Mouse (Mus musculus) midbrain, embryonic 15.5 days (tissue): ENCODE measurements around the gene Pcp4l1. TPM values are rescaled to one million over a fixed set of nuclear protein-coding genes. Genes with fewer than 3 reads are reported as not detected.
"Not testable (repeated sequence)": the region's sequence is repeated elsewhere in the genome, so short reads cannot be mapped to it uniquely, and the experiment has no call there.

Experiments used
- ATAC-seq: fragments of 200-750 bp; cut with Nextera tagmentation; replicated peaks from 2 replicates; pipeline ENCODE4 v1.8.0; 2017; ENCODE audit warnings: moderate TSS enrichment
- H3K27ac ChIP-seq: fragments of 300-500 bp; sonication (generic); 2 replicates; pipeline ENCODE4 v1.5.1; 2015; ENCODE audit warnings: mild to moderate bottlenecking, inconsistent platforms
- H3K27me3 ChIP-seq: fragments of 300-500 bp; sonication (generic); replicated peaks from 2 replicates; pipeline ENCODE4 v1.6.1; 2015; ENCODE audit warnings: inconsistent platforms
- H3K36me3 ChIP-seq: fragments of 300-500 bp; sonication (generic); replicated peaks from 2 replicates; pipeline ENCODE4 v1.6.1; 2015; ENCODE audit warnings: inconsistent platforms
- H3K4me1 ChIP-seq: fragments of 300-500 bp; sonication (generic); 2 replicates; pipeline ENCODE4 v1.6.1; 2015; ENCODE audit warnings: inconsistent platforms
- H3K4me2 ChIP-seq: fragments of 300-500 bp; sonication (generic); 2 replicates; pipeline ENCODE4 v1.6.1; 2015; ENCODE audit warnings: inconsistent platforms, mild to moderate bottlenecking, moderate library complexity
- H3K4me3 ChIP-seq: fragments of 300-500 bp; sonication (generic); 2 replicates; pipeline ENCODE4 v1.5.1; 2015; ENCODE audit warnings: mild to moderate bottlenecking, inconsistent platforms
- H3K9ac ChIP-seq: fragments of 300-500 bp; sonication (generic); 2 replicates; pipeline ENCODE4 v1.6.1; 2015; ENCODE audit warnings: mild to moderate bottlenecking, inconsistent platforms
- H3K9me3 ChIP-seq: fragments of 300-500 bp; sonication (generic); 2 replicates; pipeline ENCODE4 v1.6.1; 2016; ENCODE audit warnings: inconsistent platforms
- WGBS: fragments of 180-500 bp; shearing (Covaris S2); methylation state at CpG from one replicate; pipeline ENCODE4 v1.1.7; 2015; ENCODE audit warnings: mixed read lengths; 5-methylcytosine and 5-hydroxymethylcytosine counted together
- polyA plus RNA-seq: library from polyadenylated mRNA; unstranded; fragments of >200 nt; fragmentation: Nextera tagmentation; extraction: Ambion mirVana; gene quantifications from 2 replicates; pipeline ENCODE4 v1.2.1, GENCODE M21; 2015

Gene Pcp4l1
- 17.9 and 19.4 TPM in 2 replicates for polyA plus RNA-seq

DNA sequence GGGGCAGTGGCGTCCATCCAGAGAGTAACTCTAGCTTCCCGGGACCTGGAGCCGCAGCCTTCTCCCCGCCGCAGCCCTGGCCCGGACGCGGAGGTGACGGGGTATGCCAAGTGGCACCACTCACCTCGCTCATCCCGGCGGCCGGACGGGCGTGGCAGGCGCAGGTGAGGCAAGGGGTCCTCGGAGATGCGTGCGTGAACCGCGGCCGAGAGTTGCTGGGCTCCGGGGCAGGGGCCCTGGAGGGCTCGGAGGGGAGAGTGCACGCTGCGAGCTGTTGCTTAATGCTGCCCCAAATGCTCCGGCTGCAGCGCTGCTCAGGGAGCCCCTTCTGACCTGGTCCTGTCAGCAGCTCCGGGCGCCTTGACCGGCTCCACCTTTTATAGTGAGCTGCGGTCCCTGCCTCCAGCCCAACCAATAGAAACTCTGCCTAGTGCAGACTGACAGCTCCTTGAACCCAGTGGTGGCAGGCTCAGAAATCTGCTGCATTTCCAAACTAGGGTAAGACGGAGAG is at the start of gene Pcp4l1:
Gene Pcp4l1, minus strand, starts transcription at position 382 of the 511 bp plus-strand sequence.
- H3K4me3 ChIP-seq = peak within 1 kb of the TSS; percentile 49
- peak within 1 kb of the TSS; percentile 86 for H3K4me2 ChIP-seq
- H3K4me1 ChIP-seq = peaks cover 36% of the 10 kb centered on the region
- H3K9ac ChIP-seq = peak within 1 kb of the TSS; percentile 36
- H3K27ac ChIP-seq = no peak within 1 kb of the TSS
- H3K36me3 ChIP-seq = no peaks in the 10 kb centered on the region
- under 1% methylated on average over 33 of the region's 33 CpGs for WGBS
- peaks cover 10% of the 10 kb centered on the region for H3K27me3 ChIP-seq
- peak; percentile 88 for ATAC-seq
- H3K9me3 ChIP-seq = no peaks in the 10 kb centered on the region

DNA sequence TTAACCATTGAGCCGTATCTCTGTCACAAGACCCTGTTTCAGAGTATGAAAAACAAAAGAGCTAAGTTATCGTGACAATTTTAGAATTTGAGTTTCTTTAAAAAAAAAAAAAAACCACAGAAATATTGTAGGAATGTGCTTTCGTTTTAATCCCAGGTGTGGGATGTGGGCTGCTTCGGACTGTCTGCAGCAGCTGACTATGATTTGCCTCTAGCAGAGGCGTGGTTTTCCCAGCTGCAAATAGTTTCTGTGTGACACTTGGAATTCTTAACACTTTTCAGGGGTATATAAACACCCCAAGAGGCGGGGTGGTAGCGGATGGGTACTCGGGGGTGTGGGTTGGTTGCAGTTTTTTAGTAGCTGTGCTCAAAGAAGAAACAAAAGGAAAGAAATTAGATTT is 49.3 kb upstream of the Pcp4l1 start:
- peaks cover 28% of the 10 kb centered on the region for H3K4me1 ChIP-seq
- no peak overlapping the region for H3K4me3 ChIP-seq
- no peak overlapping the region for H3K9ac ChIP-seq
- no peak for ATAC-seq
- no peak overlapping the region for H3K27ac ChIP-seq
- WGBS = 96% methylated on average over 8 of the region's 8 CpGs
- H3K4me2 ChIP-seq = no peak overlapping the region
- no peaks in the 10 kb centered on the region for H3K9me3 ChIP-seq
- peaks cover 10% of the 10 kb centered on the region; the same call in 1 of the 2 replicates for H3K36me3 ChIP-seq
- H3K27me3 ChIP-seq = no peaks in the 10 kb centered on the region

DNA sequence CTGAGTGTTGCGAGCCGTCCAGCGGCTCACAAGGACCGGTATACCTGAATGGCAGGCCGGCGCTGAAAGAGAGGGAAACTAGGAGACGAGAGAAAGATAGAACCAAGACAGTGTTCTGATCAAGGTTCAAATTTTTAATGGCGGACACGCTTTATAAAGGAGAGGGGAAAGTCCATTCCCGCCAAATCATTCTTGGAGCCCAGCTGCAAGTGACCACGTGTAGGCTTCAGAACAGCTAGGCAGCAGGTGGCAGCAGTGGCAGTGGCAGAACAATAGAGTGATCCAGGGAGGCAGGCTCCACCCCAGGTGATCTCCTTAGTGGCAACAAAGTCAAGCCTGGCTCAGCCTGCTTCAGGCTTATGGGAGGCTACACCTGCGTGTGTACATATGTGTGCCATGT is 45.9 kb upstream of the Pcp4l1 start:
- not testable (repeated sequence) for ATAC-seq, H3K27me3 ChIP-seq, H3K4me2 ChIP-seq, H3K4me3 ChIP-seq, H3K9me3 ChIP-seq, H3K27ac ChIP-seq, H3K9ac ChIP-seq
- WGBS = 86% methylated on average over 12 of the region's 12 CpGs
- Histone ChIP-seq H3K36me3 (peaks cover 38% of the 10 kb centered on the region; the same call in 1 of the 2 replicates), H3K4me1 (peaks cover 15% of the 10 kb centered on the region)

DNA sequence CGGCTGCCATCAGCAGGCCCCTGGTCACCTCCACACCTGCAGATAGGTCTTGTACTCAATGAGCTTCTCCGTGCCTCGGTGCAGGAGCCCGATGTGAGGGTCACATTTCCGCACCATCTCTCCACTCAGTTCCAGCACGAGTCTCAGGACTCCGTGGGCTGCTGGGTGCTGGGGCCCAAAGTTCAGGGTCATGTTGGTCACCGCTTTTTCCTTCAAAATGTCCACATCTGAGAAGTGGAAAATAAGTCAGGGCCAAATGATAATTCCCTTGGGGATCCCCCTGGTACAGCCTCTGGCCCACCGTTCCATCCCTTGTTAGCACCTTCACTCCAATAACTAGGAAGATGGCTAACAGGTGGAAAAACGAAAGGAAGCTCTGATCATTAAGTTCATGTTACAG is 44.8 kb upstream of the Pcp4l1 start:
- Histone ChIP-seq H3K4me2 (no peak overlapping the region), H3K4me1 (peaks cover 9% of the 10 kb centered on the region), H3K4me3 (no peak overlapping the region), H3K27ac (no peak overlapping the region), H3K36me3 (peaks cover 46% of the 10 kb centered on the region; the same call in 1 of the 2 replicates), H3K27me3 (no peaks in the 10 kb centered on the region), H3K9ac (no peak overlapping the region), H3K9me3 (no peaks in the 10 kb centered on the region)
- WGBS = 93% methylated on average over 10 of the region's 10 CpGs
- ATAC-seq = no peak

GRCm38 (mm10) chr1:171239992-171240744 is 44.1 kb upstream of the Pcp4l1 start:
- H3K9me3 ChIP-seq = no peaks in the 10 kb centered on the region
- H3K4me2 ChIP-seq = no peak overlapping the region
- 85% methylated on average over 15 of the region's 15 CpGs for WGBS
- no peak overlapping the region for H3K4me3 ChIP-seq
- ATAC-seq = no peak
- H3K27ac ChIP-seq = no peak overlapping the region
- H3K9ac ChIP-seq = no peak overlapping the region
- H3K27me3 ChIP-seq = no peaks in the 10 kb centered on the region
- H3K4me1 ChIP-seq = 0 out of 2 replicates have a peak, but pooled peaks cover 3% of the 10 kb centered on the region
- H3K36me3 ChIP-seq = peaks cover 52% of the 10 kb centered on the region

DNA sequence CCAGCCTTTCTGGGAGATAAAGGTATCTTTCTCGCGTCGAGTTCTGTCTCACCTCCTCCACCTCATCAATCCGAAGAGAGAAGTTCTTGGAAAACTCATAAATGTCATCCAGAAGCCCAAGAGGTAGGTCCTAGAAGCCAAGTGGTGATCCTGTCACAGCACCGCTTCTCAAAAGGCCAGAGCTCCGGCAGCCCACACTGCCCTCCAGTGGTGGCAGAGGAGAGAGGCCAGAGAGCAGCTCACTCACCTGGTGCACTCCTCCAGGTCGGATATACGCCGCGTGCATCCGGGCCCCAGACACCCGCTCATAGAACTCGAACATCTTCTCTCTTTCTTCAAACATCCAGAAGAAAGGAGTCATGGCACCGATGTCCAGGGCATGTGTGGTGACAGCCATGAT is 42.4 kb upstream of the Pcp4l1 start:
- ATAC-seq = 0 out of 2 replicates have a peak, but pooled peaks have one; percentile 48
- H3K36me3 ChIP-seq = peaks cover 69% of the 10 kb centered on the region
- no peak overlapping the region for H3K4me2 ChIP-seq
- H3K9ac ChIP-seq = no peak overlapping the region
- no peaks in the 10 kb centered on the region for H3K27me3 ChIP-seq
- WGBS = 68% methylated on average over 14 of the region's 14 CpGs
- H3K4me1 ChIP-seq = 0 out of 2 replicates have a peak, but pooled peaks cover 3% of the 10 kb centered on the region
- no peak overlapping the region for H3K27ac ChIP-seq
- no peak overlapping the region for H3K4me3 ChIP-seq
- H3K9me3 ChIP-seq = no peaks in the 10 kb centered on the region

DNA sequence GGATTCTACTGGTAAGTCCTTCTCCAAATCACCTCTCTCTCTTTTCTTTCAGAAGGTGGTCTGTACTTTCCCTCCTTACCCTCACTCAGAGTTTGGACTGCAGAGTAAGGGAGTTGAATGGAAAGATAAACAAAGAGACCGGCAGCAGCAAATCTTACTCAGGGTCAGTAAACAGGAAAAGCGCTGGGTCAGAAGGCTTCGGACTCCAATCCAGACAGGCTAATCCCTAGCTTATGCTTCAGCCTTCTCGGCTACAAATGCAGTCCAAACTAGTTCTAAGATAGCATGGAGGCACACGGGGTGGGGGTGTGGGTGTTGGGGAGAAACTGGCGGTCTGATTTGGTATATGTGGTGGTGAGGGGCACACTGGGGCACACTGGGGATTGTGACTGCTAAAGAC is 41.4 kb upstream of the Pcp4l1 start:
- H3K27ac ChIP-seq = no peak overlapping the region
- no peaks in the 10 kb centered on the region for H3K9me3 ChIP-seq
- no peak overlapping the region for H3K9ac ChIP-seq
- WGBS = 80% methylated on average over 6 of the region's 6 CpGs
- H3K27me3 ChIP-seq = no peaks in the 10 kb centered on the region
- 0 out of 2 replicates have a peak, but pooled peaks cover 3% of the 10 kb centered on the region for H3K4me1 ChIP-seq
- no peak overlapping the region for H3K4me3 ChIP-seq
- no peak for ATAC-seq
- no peak overlapping the region for H3K4me2 ChIP-seq
- peaks cover 67% of the 10 kb centered on the region for H3K36me3 ChIP-seq

GRCm38 (mm10) chr1:171235791-171236190 is 39.7 kb upstream of the Pcp4l1 start:
- Histone ChIP-seq H3K36me3 (peaks cover 63% of the 10 kb centered on the region), H3K4me1 (0 out of 2 replicates have a peak, but pooled peaks cover 3% of the 10 kb centered on the region), H3K4me2 (no peak overlapping the region), H3K9me3 (no peaks in the 10 kb centered on the region), H3K9ac (no peak overlapping the region), H3K27ac (no peak overlapping the region), H3K4me3 (no peak overlapping the region), H3K27me3 (no peaks in the 10 kb centered on the region)
- ATAC-seq = no peak
- 88% methylated on average over 4 of the region's 4 CpGs for WGBS

GRCm38 (mm10) chr1:171234538-171234937 is 38.5 kb upstream of the Pcp4l1 start:
- Histone ChIP-seq H3K4me2 (no peak overlapping the region), H3K9me3 (no peaks in the 10 kb centered on the region), H3K9ac (no peak overlapping the region), H3K4me1 (no peaks in the 10 kb centered on the region), H3K27ac (no peak overlapping the region), H3K27me3 (no peaks in the 10 kb centered on the region), H3K4me3 (no peak overlapping the region), H3K36me3 (peaks cover 52% of the 10 kb centered on the region)
- no peak for ATAC-seq
- WGBS = 95% methylated on average over 4 of the region's 4 CpGs

- no peak for ATAC-seq
- no peak within 1 kb of the TSS for H3K4me2 ChIP-seq
- H3K27ac ChIP-seq = no peak within 1 kb of the TSS
- WGBS = 95% methylated on average over 14 of the region's 14 CpGs
- peaks cover 52% of the 10 kb centered on the region for H3K36me3 ChIP-seq
- no peaks in the 10 kb centered on the region for H3K4me1 ChIP-seq
- no peak within 1 kb of the TSS for H3K4me3 ChIP-seq
- no peaks in the 10 kb centered on the region for H3K27me3 ChIP-seq
- H3K9me3 ChIP-seq = no peaks in the 10 kb centered on the region
- H3K9ac ChIP-seq = no peak within 1 kb of the TSS
These were observed 38.1 kb upstream of the Pcp4l1 start, which contains the start of gene Fcer1g for GRCm38 (mm10) chr1:171234126-171234525. TSS of gene Fcer1g (minus strand) at chr1:171234365.

- ATAC-seq = no peak
- Histone ChIP-seq H3K27me3 (no peaks in the 10 kb centered on the region), H3K4me1 (no peaks in the 10 kb centered on the region), H3K4me2 (no peak overlapping the region), H3K27ac (no peak overlapping the region), H3K9ac (no peak overlapping the region), H3K4me3 (no peak overlapping the region), H3K9me3 (no peaks in the 10 kb centered on the region), H3K36me3 (peaks cover 43% of the 10 kb centered on the region)
- WGBS = 81% methylated on average over 12 of the region's 12 CpGs
These were observed 37.0 kb upstream of the Pcp4l1 start for GRCm38 (mm10) chr1:171232800-171233730.

GRCm38 (mm10) chr1:171232348-171232747 is 36.3 kb upstream of the Pcp4l1 start:
- Histone ChIP-seq H3K36me3 (peaks cover 35% of the 10 kb centered on the region), H3K4me3 (no peak overlapping the region), H3K9ac (no peak overlapping the region), H3K27me3 (no peaks in the 10 kb centered on the region), H3K27ac (no peak overlapping the region), H3K4me1 (no peaks in the 10 kb centered on the region), H3K9me3 (no peaks in the 10 kb centered on the region), H3K4me2 (no peak overlapping the region)
- 93% methylated on average over 5 of the region's 5 CpGs for WGBS
- no peak for ATAC-seq
